Mouse (Mus musculus) layer of hippocampus, adult 9-11 months (tissue): ENCODE results near the gene Serinc4.
"Not testable (repeated sequence)": the region's sequence is repeated elsewhere in the genome, so short reads cannot be mapped to it uniquely, and the experiment has no call there.

Experiments used
- DNase-seq: peaks from one replicate; pipeline ENCODE4 v3.0.0; 2022

Serinc4 gene

GRCm38 (mm10) chr2:121456692-121457642 lies at the start of gene Serinc4:
TSS of gene Serinc4 (minus strand) at chr2:121456781.
- DNase-seq: peak; percentile 81

- DNase-seq: not testable (repeated sequence)
Observed at GRCm38 (mm10) chr2:121501550-121501949, 45.0 kb upstream of the Serinc4 start.

GRCm38 (mm10) chr2:121484403-121484802 lies 27.8 kb upstream of the Serinc4 start:
- not testable (repeated sequence) for DNase-seq

GRCm38 (mm10) chr2:121483576-121483975 lies 27.0 kb upstream of the Serinc4 start:
- DNase-seq: no peak

- not testable (repeated sequence) for DNase-seq
Observed at GRCm38 (mm10) chr2:121480916-121481315, 24.3 kb upstream of the Serinc4 start.

GRCm38 (mm10) chr2:121480498-121480897 lies 23.9 kb upstream of the Serinc4 start:
- DNase-seq: no peak

GRCm38 (mm10) chr2:121477491-121478266 lies 21.1 kb upstream of the Serinc4 start:
- DNase-seq: no peak

GRCm38 (mm10) chr2:121475306-121475705 lies 18.7 kb upstream of the Serinc4 start:
- DNase-seq: not testable (repeated sequence)

- DNase-seq: no peak
Observed at GRCm38 (mm10) chr2:121474180-121474535, 17.6 kb upstream of the Serinc4 start.

- peak; percentile 88 for DNase-seq
Observed at GRCm38 (mm10) chr2:121473301-121474179, 17.0 kb upstream of the Serinc4 start, which contains the start of gene Mfap1b. TSS of gene Mfap1b (minus strand) at chr2:121474067.

- DNase-seq: not testable (repeated sequence)
Observed at GRCm38 (mm10) chr2:121472783-121473182, 16.2 kb upstream of the Serinc4 start.

- DNase-seq: not testable (repeated sequence)
Observed at GRCm38 (mm10) chr2:121468982-121469381, 12.4 kb upstream of the Serinc4 start.

- no peak for DNase-seq
Observed at GRCm38 (mm10) chr2:121460071-121460470, 3.5 kb upstream of the Serinc4 start.

GRCm38 (mm10) chr2:121455534-121455933 lies 1.0 kb downstream of the Serinc4 start:
- no peak for DNase-seq

- no peak for DNase-seq
Observed at GRCm38 (mm10) chr2:121453917-121454316, 2.7 kb downstream of the Serinc4 start.

GRCm38 (mm10) chr2:121452990-121453389 lies 3.6 kb downstream of the Serinc4 start, which contains the start of gene Hypk:
TSS of gene Hypk (plus strand) at chr2:121453290.
- no peak for DNase-seq

- DNase-seq: no peak
Observed at GRCm38 (mm10) chr2:121452361-121452760, 4.2 kb downstream of the Serinc4 start.

- no peak for DNase-seq
Observed at GRCm38 (mm10) chr2:121450093-121450492, 6.5 kb downstream of the Serinc4 start.

GRCm38 (mm10) chr2:121449545-121450011 lies 7.0 kb downstream of the Serinc4 start:
- DNase-seq: no peak

GRCm38 (mm10) chr2:121448739-121449535 lies 7.6 kb downstream of the Serinc4 start, which contains the start of gene Serf2:
TSS of gene Serf2 (plus strand) at chr2:121449195.
- DNase-seq: peak; percentile 100

- DNase-seq: no peak
Observed at GRCm38 (mm10) chr2:121448136-121448535, 8.4 kb downstream of the Serinc4 start.
